Mouse (Mus musculus) spleen, adult 12 weeks (tissue): ENCODE results near the gene Galnt18.

Experiments used
- DNase-seq: peaks from one replicate; pipeline ENCODE4 v3.0.0; 2022; ENCODE audit warnings: low spot score

The Galnt18 gene

DNA sequence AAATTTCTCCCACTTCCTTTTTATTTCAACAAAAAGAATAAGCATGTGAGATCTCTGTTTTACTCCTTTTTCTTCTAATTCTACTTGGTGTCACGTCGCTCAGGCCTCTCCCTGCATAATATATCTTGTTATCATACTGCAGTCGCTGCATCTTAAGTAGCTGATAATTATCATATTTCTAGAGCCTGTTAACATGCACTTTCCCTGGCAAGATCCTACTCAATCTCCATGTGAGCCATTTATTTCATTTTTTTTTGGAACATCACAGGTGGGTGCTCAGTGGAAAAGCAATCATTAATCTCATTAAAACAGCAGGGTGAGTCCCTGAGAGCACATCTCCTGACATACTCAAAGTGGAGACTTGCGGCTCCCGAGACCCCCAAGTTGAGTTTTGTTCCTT, 143.3 kb downstream of the Galnt18 start:
- no peak for DNase-seq

DNA sequence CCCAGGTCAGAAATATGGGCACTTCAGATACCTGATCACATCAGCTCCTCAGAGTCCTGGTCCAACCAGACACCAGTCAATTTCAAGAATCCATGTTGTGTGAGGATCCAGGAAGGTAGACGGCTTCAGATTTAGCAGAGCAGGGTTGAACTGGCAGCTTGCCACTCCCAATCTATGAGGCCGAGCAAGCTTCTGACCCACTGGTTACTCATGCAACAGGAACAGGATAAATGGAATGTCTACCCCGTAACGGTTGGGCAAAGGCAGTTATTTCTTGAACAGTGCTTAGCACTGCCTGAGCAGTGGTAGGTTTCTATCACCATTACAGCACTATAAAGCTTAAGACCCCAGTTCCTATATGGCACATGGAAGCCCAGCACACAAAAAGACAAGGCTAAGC, 148.5 kb downstream of the Galnt18 start:
- DNase-seq = no peak

DNA sequence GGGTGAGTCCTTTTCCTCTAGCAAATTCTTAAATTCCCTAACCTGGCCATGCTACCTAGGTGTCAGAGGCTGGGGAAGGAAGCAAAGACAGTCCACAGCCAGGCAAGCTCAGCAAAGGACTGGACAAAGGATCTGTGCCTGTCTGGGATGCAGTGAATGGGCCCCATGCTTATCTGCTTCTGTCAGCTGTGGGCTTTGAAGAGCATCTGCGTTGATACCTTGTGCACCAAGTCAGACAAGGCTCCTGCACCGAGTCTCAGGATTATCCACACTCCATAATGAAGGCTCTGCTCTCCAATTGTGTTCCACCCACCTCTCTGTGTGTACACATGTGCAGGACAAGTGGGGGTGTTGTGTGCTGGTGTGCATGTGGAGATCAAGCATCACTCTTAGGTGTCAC, 153.5 kb downstream of the Galnt18 start:
- no peak for DNase-seq

DNA sequence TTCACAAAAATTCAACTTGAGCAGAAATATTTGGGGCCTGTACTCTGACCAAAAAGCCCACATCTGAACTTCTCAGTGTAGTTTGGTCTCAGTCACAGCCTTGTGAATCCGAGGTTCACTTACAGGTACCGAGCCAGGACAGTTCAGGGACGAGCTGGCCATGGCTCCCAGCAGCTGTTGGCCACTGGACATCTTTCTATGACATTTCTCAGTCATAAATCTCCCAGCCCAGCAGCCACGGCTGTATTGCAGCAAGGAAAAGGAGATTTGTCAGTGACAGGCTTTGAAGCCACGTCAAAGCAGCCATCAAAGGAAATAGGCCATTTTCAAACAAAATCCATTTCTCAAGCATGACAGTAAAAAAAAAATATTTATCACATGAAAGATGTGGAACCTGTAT, 154.0 kb downstream of the Galnt18 start:
- DNase-seq = no peak

DNA sequence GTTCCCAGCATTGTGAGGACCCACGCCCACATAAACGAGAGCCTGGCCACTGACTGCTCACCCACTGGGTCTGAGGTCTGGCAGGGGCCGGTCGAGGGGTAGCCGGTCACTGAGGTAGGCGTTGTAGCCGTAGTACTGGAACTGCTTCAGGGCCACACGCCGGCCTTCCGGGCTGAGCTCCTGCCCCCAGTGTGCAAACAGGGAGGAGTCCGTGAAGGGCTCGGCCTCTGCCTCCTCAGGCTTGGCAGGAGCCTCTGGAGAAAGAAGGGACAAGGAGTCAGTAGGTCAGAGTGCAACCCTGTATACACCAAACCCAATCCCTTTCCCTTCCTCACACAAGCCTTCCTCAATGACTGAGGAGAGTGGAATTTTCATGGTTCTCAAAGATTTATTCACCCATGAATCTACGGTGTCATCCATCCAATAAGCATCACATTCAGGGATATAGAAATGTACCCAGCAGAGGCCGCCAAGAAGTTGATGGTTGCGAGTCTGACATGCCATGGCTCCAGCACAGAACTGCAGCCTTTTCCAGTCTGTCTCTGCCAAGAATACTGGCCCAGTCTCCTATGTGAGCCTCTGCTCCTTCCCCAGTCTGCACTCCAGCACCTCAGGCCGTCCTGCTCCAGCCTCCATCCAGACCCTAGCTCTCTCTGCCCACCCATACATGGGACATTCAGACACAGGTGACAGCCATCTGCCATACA, 163.4 kb downstream of the Galnt18 start:
- DNase-seq = no peak

DNA sequence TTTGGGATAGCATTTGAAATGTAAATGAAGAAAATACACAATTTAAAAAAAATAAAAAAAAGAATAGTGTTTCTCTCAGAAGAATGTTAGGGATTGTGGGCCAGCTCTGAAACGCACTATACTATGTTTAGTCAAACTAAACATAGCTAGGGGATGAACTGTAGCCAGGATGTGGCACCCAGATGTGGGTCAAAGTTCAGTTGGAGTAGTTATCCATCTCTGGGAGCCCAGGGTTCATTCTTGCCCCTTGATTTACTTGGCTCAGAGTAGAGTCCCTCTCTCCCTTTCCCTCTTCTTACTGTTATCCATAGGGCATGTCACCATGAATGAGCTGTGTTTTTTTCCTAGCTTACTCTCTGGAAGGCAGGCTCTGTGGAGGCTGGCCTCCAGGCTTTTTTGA, 165.3 kb downstream of the Galnt18 start:
- no peak for DNase-seq

DNA sequence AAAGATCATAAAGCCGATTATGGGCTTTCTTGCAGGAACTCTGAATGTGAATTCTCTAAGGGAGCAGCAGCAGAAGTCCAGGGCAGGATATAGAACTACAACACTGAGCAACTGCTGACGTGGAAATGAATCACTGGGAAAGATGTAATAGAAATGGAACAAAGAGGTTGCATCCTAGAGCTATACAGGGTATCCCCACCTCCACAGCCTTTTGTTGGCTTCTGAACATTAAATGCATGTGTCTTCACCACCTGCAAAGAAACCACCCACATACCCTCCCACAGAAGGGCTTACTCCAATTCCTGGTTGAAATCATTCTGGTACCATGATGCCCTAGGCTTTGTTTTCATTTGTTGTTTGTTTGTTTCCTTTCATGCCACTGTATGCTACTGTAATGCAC, 172.3 kb downstream of the Galnt18 start:
- no peak for DNase-seq

DNA sequence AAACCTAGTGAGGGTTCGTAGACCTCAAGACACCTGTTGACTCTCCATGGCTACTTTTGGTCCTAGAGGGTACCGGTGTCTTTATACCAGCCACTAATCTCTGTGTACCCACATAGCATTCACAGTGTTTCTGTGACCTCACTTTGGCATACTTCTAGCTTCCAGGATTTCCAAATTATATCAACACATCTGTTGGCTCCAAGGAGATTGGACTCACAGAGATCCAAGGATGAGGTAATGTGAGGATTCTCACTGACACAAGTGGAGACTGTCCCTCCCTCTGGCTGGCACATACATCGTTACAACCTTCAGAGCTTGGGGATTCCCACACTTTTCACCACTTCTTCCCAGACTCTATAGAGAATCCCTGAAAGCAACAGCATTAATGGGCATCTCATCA, 173.7 kb downstream of the Galnt18 start:
- DNase-seq = no peak

DNA sequence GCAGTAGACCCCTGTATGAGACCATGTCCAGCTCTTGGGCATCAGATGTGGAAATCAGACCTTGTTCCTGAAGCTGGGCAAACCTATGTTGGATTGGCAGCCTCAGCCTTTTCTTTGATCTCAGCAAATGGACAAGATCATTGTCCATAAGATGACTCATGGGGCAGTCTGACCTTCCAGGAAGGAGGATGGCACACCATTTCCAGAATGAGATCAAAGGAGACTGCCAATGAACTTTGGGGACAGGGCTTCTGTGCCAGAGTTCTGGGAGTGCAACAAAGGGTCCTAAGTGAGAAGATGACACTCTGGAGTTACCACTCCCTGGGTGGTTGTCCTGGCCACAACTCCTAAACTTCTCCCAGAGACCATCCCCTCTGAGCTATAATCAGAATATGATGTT, 174.1 kb downstream of the Galnt18 start:
- no peak for DNase-seq

DNA sequence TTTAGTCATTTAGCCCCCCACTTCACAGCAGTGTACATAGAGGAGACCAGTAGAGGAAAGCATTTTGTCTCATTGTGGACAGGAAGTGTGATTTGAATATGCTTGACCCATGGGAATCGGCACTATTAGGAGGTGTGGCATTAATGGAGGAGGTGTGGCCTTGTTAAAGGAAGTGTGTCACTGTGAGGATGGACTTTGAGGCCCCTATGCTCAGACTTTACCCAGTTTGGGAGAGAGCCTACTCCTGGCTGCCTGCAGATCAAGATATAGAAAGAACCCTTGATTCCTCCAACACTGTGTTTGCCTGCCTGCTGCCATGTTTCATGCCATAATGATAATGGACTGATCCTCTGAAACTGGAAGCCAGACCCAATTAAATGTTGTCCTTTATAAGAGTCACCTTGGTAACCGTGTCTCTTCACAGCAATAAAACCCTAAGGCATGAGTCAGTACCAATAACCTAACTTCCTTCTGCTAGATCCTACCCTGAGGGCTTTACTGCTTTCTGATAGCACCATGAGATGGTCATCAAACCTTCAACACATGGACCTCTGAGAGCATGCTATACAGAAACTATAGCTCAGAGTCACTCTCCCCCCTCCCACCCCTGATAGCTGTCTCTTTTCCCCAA, 175.1 kb downstream of the Galnt18 start:
- no peak for DNase-seq

DNA sequence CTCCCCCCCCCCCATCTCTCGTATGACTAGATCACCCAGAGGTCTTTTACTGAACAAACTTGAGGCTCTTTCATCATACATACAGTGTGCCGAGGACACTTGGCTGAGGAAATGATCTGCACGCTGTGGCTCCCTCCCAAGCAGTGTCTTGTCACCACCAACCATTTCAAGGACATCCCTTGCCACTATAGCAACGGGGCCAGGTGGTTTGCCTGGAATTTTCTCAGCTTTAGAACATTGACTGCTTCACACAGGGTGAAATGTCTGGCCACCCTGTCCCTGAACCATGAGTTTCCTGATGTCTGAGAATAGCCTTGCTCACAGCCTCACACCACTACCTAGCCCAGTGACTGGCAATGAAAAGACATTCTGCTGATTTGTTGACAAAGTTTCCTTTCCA, 176.6 kb downstream of the Galnt18 start:
- DNase-seq = no peak

DNA sequence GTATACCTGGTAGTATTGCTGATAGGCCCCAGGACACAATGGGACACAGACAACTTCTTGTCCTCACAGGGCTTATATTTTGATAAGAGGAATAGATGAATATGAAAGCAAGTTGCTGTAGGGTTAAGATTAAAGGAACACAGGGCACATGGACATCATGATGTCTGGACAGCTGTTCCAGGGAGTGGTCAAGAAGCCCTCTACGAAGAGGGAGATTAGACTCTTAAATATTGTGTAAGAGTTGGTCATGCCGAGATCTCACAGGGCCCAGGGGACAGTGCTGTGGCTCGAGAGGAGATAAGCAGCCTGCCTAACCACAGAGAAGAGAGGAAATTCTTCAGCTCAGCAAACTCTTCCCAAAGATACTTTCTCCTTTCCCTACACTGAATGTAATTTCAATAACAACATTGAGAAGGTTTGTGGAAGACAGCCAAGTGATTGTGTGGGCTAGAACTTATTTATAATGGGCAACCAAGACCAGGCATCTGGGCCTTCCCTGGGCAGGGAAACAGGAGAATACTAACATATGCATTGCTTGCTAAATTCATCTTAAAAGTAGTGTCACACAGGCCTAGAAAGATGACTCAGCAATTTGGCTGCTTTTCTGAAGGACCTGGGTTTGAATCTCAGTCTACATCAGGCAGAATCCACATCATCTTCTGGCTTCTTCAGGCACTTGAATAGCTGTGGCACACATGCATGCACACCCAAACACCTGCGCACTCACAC, 178.3 kb downstream of the Galnt18 start:
- DNase-seq = no peak

DNA sequence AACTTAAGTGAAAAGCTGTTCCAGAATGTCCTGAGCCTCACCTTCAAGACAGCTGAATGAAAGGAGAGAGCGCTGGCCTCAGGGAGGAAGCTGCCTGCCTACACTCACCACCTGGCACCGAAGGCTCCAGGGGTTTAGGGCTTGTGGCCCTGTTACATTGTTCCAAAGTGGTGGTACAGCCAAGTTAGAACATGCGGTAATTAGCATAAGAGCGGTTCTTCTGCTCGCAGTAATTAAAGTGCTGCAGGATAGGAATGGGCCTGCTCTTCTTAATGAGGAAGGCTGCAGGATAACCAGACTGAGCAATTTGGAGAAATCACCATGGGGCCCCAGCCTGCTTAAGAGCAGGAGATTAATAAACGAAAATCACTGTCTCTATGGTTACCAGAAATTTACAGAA, 179.0 kb downstream of the Galnt18 start:
- no peak for DNase-seq

DNA sequence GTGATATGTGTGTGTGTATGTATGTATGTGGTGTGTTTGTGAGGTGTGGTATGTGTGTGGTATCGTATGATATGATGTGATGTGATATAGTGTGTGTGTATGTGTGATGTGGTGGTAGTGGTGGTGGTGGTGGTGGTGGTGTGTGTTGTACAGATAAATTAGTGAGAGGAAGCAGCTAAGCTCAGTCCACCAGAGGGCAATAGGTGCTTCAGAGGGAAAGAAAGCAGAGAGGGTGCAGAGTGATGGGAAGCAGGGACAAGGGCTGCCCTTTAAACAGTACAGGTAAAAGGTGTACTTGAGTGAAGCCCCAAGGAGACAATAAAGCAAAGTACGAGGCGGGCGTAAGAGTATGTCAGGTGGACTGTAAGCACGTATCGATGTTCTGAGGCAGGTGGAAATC, 186.1 kb downstream of the Galnt18 start:
- no peak for DNase-seq

DNA sequence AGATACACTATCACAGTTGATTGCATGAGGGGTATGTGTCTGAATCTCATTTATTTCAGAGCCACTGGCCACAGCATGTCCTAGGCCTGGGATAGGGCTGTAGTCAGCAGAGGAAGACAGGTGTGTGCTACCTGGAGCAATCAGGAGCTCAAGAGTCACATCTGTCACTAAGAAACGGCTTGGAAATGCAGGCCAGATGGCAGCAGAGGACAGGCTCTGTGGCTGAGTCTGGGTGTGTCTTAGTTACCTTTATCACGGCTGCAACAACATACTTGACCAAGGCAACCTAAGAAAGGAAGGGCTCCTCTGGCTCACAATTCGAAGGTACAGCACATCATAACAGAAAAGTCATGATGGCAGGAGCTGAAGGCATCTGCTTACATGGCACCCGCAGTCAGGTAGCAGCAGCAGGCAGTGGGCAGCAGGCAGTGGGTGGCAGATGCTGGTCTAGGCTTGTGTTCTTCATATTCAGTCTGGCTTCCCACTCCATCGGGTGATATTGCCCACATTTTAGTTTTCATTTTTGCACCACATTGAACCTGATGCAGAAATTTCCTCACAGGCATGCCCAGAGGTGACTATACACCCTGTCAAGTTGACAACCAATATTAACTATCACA, 190.2 kb downstream of the Galnt18 start:
- no peak for DNase-seq

DNA sequence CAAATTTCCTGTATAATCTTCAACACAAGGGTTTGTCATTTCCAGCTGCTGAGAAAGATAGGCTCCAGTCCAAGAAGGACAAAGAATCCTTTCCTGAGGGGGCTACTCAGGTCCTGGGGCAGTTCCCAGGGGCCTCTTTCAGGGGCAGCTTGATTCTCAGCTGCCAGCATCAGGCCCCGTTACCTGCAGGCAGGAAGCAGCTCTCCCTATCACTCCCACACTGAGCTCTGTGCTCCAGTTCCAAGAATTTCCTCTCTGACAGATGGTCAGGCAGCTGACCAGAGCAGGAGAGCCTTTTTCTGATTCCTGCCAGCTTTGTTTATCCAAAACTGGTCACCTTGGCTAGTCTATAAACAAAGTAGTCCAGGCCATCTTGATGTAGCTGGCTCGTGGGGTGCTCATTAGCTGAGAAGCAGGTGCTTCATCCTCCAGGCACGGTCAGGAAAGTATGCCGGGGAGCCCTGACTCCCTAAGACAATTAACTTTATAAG, 191.4 kb downstream of the Galnt18 start:
- no peak for DNase-seq

DNA sequence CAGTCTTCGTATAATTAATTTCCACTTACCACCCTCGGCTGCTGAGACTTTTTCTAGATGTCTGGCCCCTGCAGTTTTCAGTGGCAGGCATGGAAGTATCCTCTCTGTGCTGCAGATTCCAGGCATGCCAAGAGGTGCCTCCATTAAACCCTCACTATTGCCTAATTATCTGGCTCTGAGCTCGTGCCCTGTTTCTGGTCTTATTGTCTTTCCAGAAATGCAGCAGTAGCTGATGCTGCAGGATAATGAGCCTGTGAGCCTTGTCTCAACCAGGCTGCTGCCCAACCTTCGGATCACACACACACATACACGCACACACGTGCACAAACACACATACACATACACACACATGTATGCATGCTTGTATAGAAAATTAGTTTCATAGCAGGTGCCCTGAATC, 199.2 kb downstream of the Galnt18 start:
- no peak for DNase-seq

DNA sequence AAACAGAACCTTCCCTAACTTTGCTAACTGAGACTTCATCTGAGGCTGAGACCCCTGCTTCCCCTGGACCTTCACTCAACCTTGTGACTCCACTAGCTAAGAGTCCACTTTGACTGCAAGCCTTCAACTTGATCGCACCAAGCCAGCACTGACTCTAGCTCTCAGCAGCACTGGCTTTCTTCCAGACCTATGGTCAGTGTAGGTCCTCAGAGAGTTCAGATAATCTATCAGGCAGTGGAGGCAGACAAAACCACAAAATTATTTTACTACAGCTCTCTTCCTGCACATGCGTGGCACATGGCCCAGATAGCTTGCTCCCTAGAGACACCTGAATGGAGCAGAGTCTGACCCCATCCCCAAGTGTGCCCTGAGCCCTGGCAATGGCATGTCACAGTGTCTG, 204.7 kb downstream of the Galnt18 start:
- DNase-seq = no peak

DNA sequence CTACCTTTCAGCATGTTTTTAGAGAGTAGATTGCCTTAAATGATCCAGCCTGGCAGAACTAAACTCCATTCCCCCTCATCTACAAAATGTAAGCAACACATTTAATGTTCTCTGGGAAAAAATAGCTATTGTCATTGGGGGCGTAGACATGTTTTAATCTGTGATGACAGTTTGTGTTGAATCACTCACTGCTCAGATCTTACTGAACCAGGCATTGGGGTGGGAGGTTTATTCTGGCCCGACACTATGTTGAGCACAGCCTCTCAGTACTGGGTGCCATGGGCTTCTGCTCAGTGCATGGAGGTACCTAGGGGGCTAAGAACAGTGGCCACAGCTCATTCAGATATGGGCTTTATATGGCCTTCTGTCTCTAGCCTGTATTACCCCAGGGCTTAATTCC, 207.4 kb downstream of the Galnt18 start:
- no peak for DNase-seq

DNA sequence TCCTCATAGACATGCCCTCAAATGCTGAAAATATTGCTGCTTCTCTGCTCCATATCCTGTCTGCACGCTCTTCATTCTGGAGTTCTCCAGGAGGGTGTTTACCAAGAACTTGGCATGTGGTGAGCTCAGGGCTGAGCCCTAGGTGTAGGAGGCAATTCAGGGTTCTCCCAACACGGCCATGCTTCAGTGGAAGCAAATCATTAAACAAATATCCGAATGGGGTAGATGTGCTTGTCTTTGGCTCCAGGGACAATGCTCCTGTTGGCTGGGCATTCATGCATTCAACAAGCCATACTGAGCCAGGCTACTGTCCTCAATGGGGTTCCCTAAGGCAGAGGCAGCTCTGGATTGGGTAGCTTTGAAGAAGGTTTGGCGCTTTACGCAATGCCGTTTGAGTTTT, 212.9 kb downstream of the Galnt18 start:
- no peak for DNase-seq

DNA sequence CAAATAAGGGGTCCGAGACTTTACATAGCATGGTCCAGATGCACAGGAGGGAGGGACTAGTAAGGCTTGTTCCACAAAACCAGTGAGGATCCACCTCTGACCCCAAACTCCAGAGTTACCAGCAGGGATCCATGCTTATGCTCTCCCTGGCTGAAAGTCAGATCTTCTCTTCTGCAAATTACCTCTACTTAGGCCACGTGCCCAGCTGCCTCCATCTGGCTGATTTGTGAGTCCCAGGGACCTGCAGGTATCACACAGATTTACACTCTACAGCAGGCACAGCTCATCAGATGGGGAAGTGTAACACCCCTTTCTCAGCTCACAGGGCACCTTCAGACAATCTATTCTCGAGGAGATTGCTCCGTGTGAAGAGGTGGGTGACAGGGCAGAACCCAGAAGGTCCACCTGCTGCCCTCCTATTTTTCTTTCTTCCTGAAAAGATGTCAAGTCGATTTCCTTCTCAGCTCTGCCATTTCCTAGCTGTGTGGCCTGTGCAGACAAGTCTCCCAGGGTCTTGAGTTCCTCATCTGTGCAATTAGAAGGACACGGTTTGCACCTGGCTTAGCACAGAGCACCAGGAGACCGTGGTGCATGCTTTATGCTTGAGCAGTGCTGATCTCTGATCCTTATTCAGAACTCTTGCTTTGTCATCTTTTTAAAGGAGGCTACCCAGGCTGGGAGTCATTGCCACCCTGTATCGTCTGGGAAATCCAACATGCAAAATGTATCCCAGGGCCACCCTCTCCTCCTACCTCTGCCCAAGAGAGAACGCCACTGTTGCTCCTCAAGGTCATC, 216.3 kb downstream of the Galnt18 start:
- no peak for DNase-seq

DNA sequence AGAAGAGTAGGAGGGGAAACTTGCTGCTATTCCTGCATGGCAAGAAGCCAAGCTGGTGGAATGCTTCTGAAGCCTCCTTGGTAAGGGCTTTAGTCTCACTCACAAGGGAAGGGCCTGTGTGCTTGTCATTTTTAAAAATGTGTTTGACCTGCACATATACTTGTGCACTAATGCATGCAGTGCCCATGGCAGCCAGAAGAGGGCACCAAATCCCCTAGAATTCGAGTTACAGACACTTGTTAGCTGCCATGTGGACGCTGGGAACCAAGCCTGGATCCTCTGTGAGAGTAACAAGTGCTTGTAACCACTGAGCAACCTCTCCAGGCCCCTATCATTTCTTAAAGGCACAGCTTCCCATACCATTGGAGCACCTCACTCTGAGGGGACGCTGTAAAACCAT, 219.7 kb downstream of the Galnt18 start:
- no peak for DNase-seq
